Mouse (Mus musculus) MEL (cell line): ENCODE data around the gene Nedd1. TPM values are rescaled to one million over a fixed set of nuclear protein-coding genes. Genes with fewer than 3 reads are reported as not detected.
A peak's percentile ranks its signal among the peaks of the same experiment; 100 is the strongest.

Experiments
- DNase-seq: peaks from one replicate; pipeline ENCODE4 v3.0.0; 2011; ENCODE audit warnings: low read depth, low spot score
- H3K27ac ChIP-seq: 2 replicates; pipeline ENCODE4 v1.5.1; 2012; ENCODE audit warnings: low read depth, mild to moderate bottlenecking, control low read depth, low read length, moderate library complexity; ENCODE audit not compliant: control insufficient read depth
- H3K27me3 ChIP-seq, 2 experiments: fragments of 150-350 bp in 1 of 2; sonication (generic) in 1 of 2; 2 replicates each; pipeline ENCODE4 v1.6.1; 2012; ENCODE audit warnings: low read length in 2 of 2, mild to moderate bottlenecking in 2 of 2, improper control_type of control experiment in 1 of 2, moderate library complexity in 1 of 2; ENCODE audit not compliant: insufficient read depth in 2 of 2, control insufficient read depth in 1 of 2
- H3K36me3 ChIP-seq, 2 experiments: 2 replicates each; pipeline ENCODE4 v1.6.1; 2012 to 2014; ENCODE audit warnings: low read length in 2 of 2, improper control_type of control experiment in 1 of 2, inconsistent platforms in 1 of 2, mild to moderate bottlenecking in 1 of 2; ENCODE audit not compliant: insufficient read depth in 2 of 2, control insufficient read depth in 1 of 2
- H3K4me1 ChIP-seq, 2 experiments: fragments of 150-350 bp in 1 of 2; sonication (generic) in 1 of 2; 2 replicates each; pipeline ENCODE4 v1.6.1; 2012; ENCODE audit warnings: low read length in 2 of 2, improper control_type of control experiment in 1 of 2, mild to moderate bottlenecking in 1 of 2; ENCODE audit not compliant: insufficient read depth in 2 of 2, control insufficient read depth in 1 of 2
- H3K4me3 ChIP-seq, 2 experiments: fragments of 150-350 bp in 1 of 2; sonication (generic) in 1 of 2; 2 replicates each; pipeline ENCODE4 v1.5.1; 2012; ENCODE audit warnings: low read depth in 2 of 2, low read length in 2 of 2, mild to moderate bottlenecking in 2 of 2, moderate library complexity in 2 of 2, control low read depth in 1 of 2, improper control_type of control experiment in 1 of 2; ENCODE audit not compliant: control insufficient read depth in 1 of 2, insufficient read depth in 1 of 2
- H3K79me2 ChIP-seq: 2 replicates; pipeline ENCODE4 v1.6.1; 2012; ENCODE audit warnings: mild to moderate bottlenecking, low read length, moderate library complexity; ENCODE audit not compliant: control insufficient read depth, poor library complexity, insufficient read depth
- H3K9ac ChIP-seq: 2 replicates; pipeline ENCODE4 v1.6.1; 2012; ENCODE audit warnings: low read depth, mild to moderate bottlenecking, control low read depth, low read length, moderate library complexity; ENCODE audit not compliant: control insufficient read depth, poor library complexity, severe bottlenecking
- H3K9me3 ChIP-seq: fragments of 150-350 bp; sonication (generic); replicated peaks from 2 replicates; pipeline ENCODE4 v1.6.1; 2012; ENCODE audit warnings: mild to moderate bottlenecking, low read length, improper control_type of control experiment, moderate library complexity; ENCODE audit not compliant: insufficient read depth
- BHLHE40 ChIP-seq: IDR thresholded peaks from 2 replicates; pipeline ENCODE4 v1.6.1; 2012; ENCODE audit warnings: low read depth, mild to moderate bottlenecking, inconsistent platforms, low read length, improper control_type of control experiment, borderline replicate concordance
- CTCF ChIP-seq, 3 experiments: IDR thresholded peaks in 2 of 3; conservative IDR thresholded peaks in 1 of 3; 2 replicates each; pipeline ENCODE4 v1.5.1; 2011 to 2012; ENCODE audit warnings: low read length in 3 of 3, low read depth in 2 of 3, mild to moderate bottlenecking in 2 of 3, improper control_type of control experiment in 1 of 3, inconsistent platforms in 1 of 3, mixed read lengths in 1 of 3, moderate library complexity in 1 of 3; ENCODE audit not compliant: control insufficient read depth in 1 of 3, insufficient read depth in 1 of 3, poor library complexity in 1 of 3, severe bottlenecking in 1 of 3
- E2F4 ChIP-seq: IDR thresholded peaks from 2 replicates; pipeline ENCODE4 v1.6.1; 2011; ENCODE audit warnings: low read depth, low read length, improper control_type of control experiment, borderline replicate concordance
- EP300 ChIP-seq, 2 experiments: IDR thresholded peaks; 2 replicates each; pipeline ENCODE4 v1.6.1; 2011; ENCODE audit warnings: improper control_type of control experiment in 2 of 2, low read length in 2 of 2, low read depth in 1 of 2, mild to moderate bottlenecking in 1 of 2
- ETS1 ChIP-seq: IDR thresholded peaks from 2 replicates; pipeline ENCODE4 v1.6.1; 2012; ENCODE audit warnings: low read depth, mild to moderate bottlenecking, inconsistent platforms, low read length, improper control_type of control experiment, moderate library complexity
- GABPA ChIP-seq: IDR thresholded peaks from 2 replicates; pipeline ENCODE4 v1.6.1; 2012; ENCODE audit warnings: low read depth, mild to moderate bottlenecking, inconsistent platforms, low read length, improper control_type of control experiment, moderate library complexity
- GATA1 ChIP-seq: IDR thresholded peaks from 2 replicates; pipeline ENCODE4 v1.6.1; 2011; ENCODE audit warnings: low read depth, low read length, improper control_type of control experiment
- HCFC1 ChIP-seq: IDR thresholded peaks from 2 replicates; pipeline ENCODE4 v1.6.1; 2012; ENCODE audit warnings: low read depth, mild to moderate bottlenecking, inconsistent platforms, low read length, improper control_type of control experiment, moderate library complexity
- JUND ChIP-seq: IDR thresholded peaks from 2 replicates; pipeline ENCODE4 v1.6.1; 2011; ENCODE audit warnings: low read depth, mild to moderate bottlenecking, improper control_type of control experiment, low read length
- MAX ChIP-seq: IDR thresholded peaks from 2 replicates; pipeline ENCODE4 v1.6.1; 2011; ENCODE audit warnings: low read length, improper control_type of control experiment
- MAZ ChIP-seq: IDR thresholded peaks from 2 replicates; pipeline ENCODE4 v1.6.1; 2012; ENCODE audit warnings: low read depth, mild to moderate bottlenecking, inconsistent platforms, low read length, improper control_type of control experiment
- MXI1 ChIP-seq: IDR thresholded peaks from 2 replicates; pipeline ENCODE4 v1.6.1; 2011; ENCODE audit warnings: mild to moderate bottlenecking, low read depth, low read length, improper control_type of control experiment
- NRF1 ChIP-seq: IDR thresholded peaks from 2 replicates; pipeline ENCODE4 v1.6.1; 2014; ENCODE audit warnings: low read depth, mild to moderate bottlenecking, inconsistent platforms, low read length, improper control_type of control experiment, moderate library complexity; ENCODE audit not compliant: poor library complexity, insufficient read depth, severe bottlenecking
- POLR2A ChIP-seq, 2 experiments: IDR thresholded peaks; 2 replicates each; pipeline ENCODE4 v1.6.1; 2011 to 2012; ENCODE audit warnings: low read length in 2 of 2, mild to moderate bottlenecking in 2 of 2, control low read depth in 1 of 2, improper control_type of control experiment in 1 of 2, low read depth in 1 of 2, moderate library complexity in 1 of 2; ENCODE audit not compliant: control insufficient read depth in 1 of 2, insufficient read depth in 1 of 2, poor library complexity in 1 of 2
- POLR2AphosphoS2 ChIP-seq: IDR thresholded peaks from 2 replicates; pipeline ENCODE4 v1.6.1; 2011; ENCODE audit warnings: low read length, improper control_type of control experiment
- POLR2AphosphoS5 ChIP-seq: IDR thresholded peaks from 2 replicates; pipeline ENCODE4 v1.6.1; 2012; ENCODE audit warnings: low read depth, borderline replicate concordance, mild to moderate bottlenecking, inconsistent platforms, low read length, moderate library complexity, mixed read lengths
- RCOR1 ChIP-seq: IDR thresholded peaks from 2 replicates; pipeline ENCODE4 v1.6.1; 2012; ENCODE audit warnings: low read depth, mild to moderate bottlenecking, inconsistent platforms, low read length, improper control_type of control experiment
- SIN3A ChIP-seq: IDR thresholded peaks from 2 replicates; pipeline ENCODE4 v1.6.1; 2012; ENCODE audit warnings: low read length, improper control_type of control experiment, inconsistent platforms
- SMC3 ChIP-seq: IDR thresholded peaks from 2 replicates; pipeline ENCODE4 v1.6.1; 2011; ENCODE audit warnings: low read depth, low read length, improper control_type of control experiment
- TCF12 ChIP-seq: IDR thresholded peaks from 2 replicates; pipeline ENCODE4 v1.6.1; 2014; ENCODE audit warnings: low read depth, mild to moderate bottlenecking, inconsistent platforms, low read length, improper control_type of control experiment, moderate library complexity
- UBTF ChIP-seq: IDR thresholded peaks from 2 replicates; pipeline ENCODE4 v1.6.1; 2012; ENCODE audit warnings: low read depth, mild to moderate bottlenecking, inconsistent platforms, low read length, improper control_type of control experiment, moderate library complexity, borderline replicate concordance; ENCODE audit not compliant: insufficient read depth
- USF1 ChIP-seq: IDR thresholded peaks from 2 replicates; pipeline ENCODE4 v1.6.1; 2014; ENCODE audit warnings: low read depth, mild to moderate bottlenecking, inconsistent platforms, low read length, improper control_type of control experiment, moderate library complexity
- USF2 ChIP-seq, 2 experiments: IDR thresholded peaks; 2 replicates each; pipeline ENCODE4 v1.6.1; 2011 to 2012; ENCODE audit warnings: improper control_type of control experiment in 2 of 2, low read length in 2 of 2, borderline replicate concordance in 1 of 2, inconsistent platforms in 1 of 2, low read depth in 1 of 2, mild to moderate bottlenecking in 1 of 2; ENCODE audit not compliant: insufficient read depth in 1 of 2
- ZC3H11A ChIP-seq: IDR thresholded peaks from 2 replicates; pipeline ENCODE4 v1.6.1; 2012; ENCODE audit warnings: low read depth, mild to moderate bottlenecking, inconsistent platforms, low read length, improper control_type of control experiment
- ZMIZ1 ChIP-seq: IDR thresholded peaks from 2 replicates; pipeline ENCODE4 v1.6.1; 2012; ENCODE audit warnings: low read depth, mild to moderate bottlenecking, inconsistent platforms, low read length, improper control_type of control experiment, moderate library complexity
- ZNF384 ChIP-seq: IDR thresholded peaks from 2 replicates; pipeline ENCODE4 v1.6.1; 2012; ENCODE audit warnings: low read depth, mild to moderate bottlenecking, inconsistent platforms, low read length, improper control_type of control experiment
- polyA plus RNA-seq, 2 experiments: library from polyadenylated mRNA; stranded (reverse) in 1 of 2; unstranded in 1 of 2; fragments of >175 nt in 1 of 2; fragments of >200 nt in 1 of 2; gene quantifications; 2 replicates each; pipeline versions ENCODE4 v1.2.1 to v1.2.4; 2012; ENCODE audit warnings: low replicate concordance in 2 of 2, low read depth in 1 of 2; ENCODE audit not compliant: insufficient read length in 2 of 2, insufficient read depth in 1 of 2, missing spikeins in 1 of 2
- total RNA-seq: library from RNA; depleted of rRNA; stranded (reverse); fragments of 300-350 nt; gene quantifications from 2 replicates; pipeline ENCODE4 v1.2.3, GENCODE M21; 2012

Nedd1 gene
- total and polyA plus RNA-seq, 3 experiments, result 15.5 to 22.1 TPM; not detected in 1

- no peak overlapping the region for H3K4me3 ChIP-seq
Observed at GRCm38 (mm10) chr10:92730339-92730738, 8.1 kb upstream of the Nedd1 start.

GRCm38 (mm10) chr10:92728723-92729122 lies 6.5 kb upstream of the Nedd1 start:
- Histone ChIP-seq H3K36me3 (no peaks in the 10 kb centered on the region), H3K9me3 (no peaks in the 10 kb centered on the region), H3K27ac (no peak overlapping the region), H3K27me3 (no peaks in the 10 kb centered on the region), H3K4me3 (no peak overlapping the region), H3K79me2 (no peaks in the 10 kb centered on the region), H3K4me1 (no peaks in the 10 kb centered on the region), H3K9ac (no peak overlapping the region)
- TF ChIP-seq GATA1 (peak; percentile 51), CTCF (IDR thresholded peaks at IDR 0.05 in 2 of 3, conservative IDR thresholded peaks at IDR 0.05 in 1 of 3; ENCODE audit: control insufficient read depth in 1 of 3, insufficient read depth in 1 of 3, low read depth in 2 of 3, low read length in 3 of 3, poor library complexity in 1 of 3, severe bottlenecking in 1 of 3) (no peak), EP300 (IDR thresholded peaks at IDR 0.05; ENCODE audit: low read depth in 1 of 2, low read length in 2 of 2) (peak; percentile 44 to 50; a peak in 1 of 4 replicates), ETS1 (peak; percentile 90), POLR2AphosphoS5 (no peak), NRF1 (no peak), GABPA (no peak), ZNF384 (peak; percentile 64), MAZ (no peak), USF2 (IDR thresholded peaks at IDR 0.05; ENCODE audit: borderline replicate concordance in 1 of 2, insufficient read depth in 1 of 2, low read depth in 1 of 2, low read length in 2 of 2) (no peak), POLR2AphosphoS2 (no peak), USF1 (no peak), POLR2A (IDR thresholded peaks at IDR 0.05; ENCODE audit: control insufficient read depth in 1 of 2, insufficient read depth in 1 of 2, low read depth in 1 of 2, low read length in 2 of 2, poor library complexity in 1 of 2) (no peak), UBTF (no peak), TCF12 (peak; percentile 73; the same call in 1 of the 2 replicates), SIN3A (no peak), ZMIZ1 (no peak)
- DNase-seq, result no peak

More at GRCm38 (mm10) chr10:92730339-92730738, 8.1 kb upstream of the Nedd1 start:
- H3K27me3 ChIP-seq, result no peaks in the 10 kb centered on the region
- TF ChIP-seq USF1, result peak; percentile 53; the same call in 1 of the 2 replicates
- no peak for TF ChIP-seq POLR2AphosphoS5
- TF ChIP-seq NRF1, result no peak
- TF ChIP-seq HCFC1, result no peak
- TF ChIP-seq E2F4, result no peak
- no peak for TF ChIP-seq ZMIZ1
- TF ChIP-seq MXI1, result no peak
- TF ChIP-seq RCOR1, result no peak
- TF ChIP-seq BHLHE40, result peak; percentile 78
- no peak for TF ChIP-seq EP300 (IDR thresholded peaks at IDR 0.05; ENCODE audit: low read depth in 1 of 2, low read length in 2 of 2)
- TF ChIP-seq MAZ, result no peak
- no peak for TF ChIP-seq ZC3H11A
- TF ChIP-seq JUND, result no peak
- no peak for TF ChIP-seq UBTF
- no peak for TF ChIP-seq TCF12
- TF ChIP-seq GABPA, result no peak
- TF ChIP-seq MAX, result peak; percentile 42; the same call in 1 of the 2 replicates
- no peak for TF ChIP-seq SMC3
- no peak overlapping the region for H3K27ac ChIP-seq
- no peak for DNase-seq
- H3K79me2 ChIP-seq, result no peaks in the 10 kb centered on the region
- no peaks in the 10 kb centered on the region for H3K4me1 ChIP-seq
- H3K9me3 ChIP-seq, result no peaks in the 10 kb centered on the region
- H3K36me3 ChIP-seq, result no peaks in the 10 kb centered on the region
- no peak overlapping the region for H3K9ac ChIP-seq
